Mouse (Mus musculus) megakaryocyte, embryonic 14.5 days (primary cell): ENCODE data around the gene Qrich1. TPM values are rescaled to one million over a fixed set of nuclear protein-coding genes. Genes with fewer than 3 reads are reported as not detected.

ENCODE experiments used
- H3K27me3 ChIP-seq: replicated peaks from 2 replicates; pipeline ENCODE3; 2012; ENCODE audit warnings: inconsistent platforms
- H3K36me3 ChIP-seq: replicated peaks from 2 replicates; pipeline ENCODE3; 2012; ENCODE audit warnings: low read length, inconsistent platforms, mixed read lengths
- H3K4me1 ChIP-seq: 2 replicates; pipeline ENCODE4 v1.6.1; 2012; ENCODE audit warnings: inconsistent platforms
- H3K4me3 ChIP-seq: replicated peaks from 2 replicates; pipeline ENCODE3; 2012; ENCODE audit warnings: moderate library complexity, mild to moderate bottlenecking, inconsistent platforms
- H3K9me3 ChIP-seq: 2 replicates; pipeline ENCODE4 v1.6.1; 2012; ENCODE audit warnings: inconsistent platforms
- FLI1 ChIP-seq: IDR thresholded peaks from 2 replicates; pipeline ENCODE4 v1.6.1; 2012; ENCODE audit warnings: low read length, inconsistent platforms, mixed read lengths
- GATA1 ChIP-seq: IDR thresholded peaks from 3 replicates; pipeline ENCODE4 v1.6.1; 2012; ENCODE audit warnings: mixed read lengths, low read length, inconsistent platforms, borderline replicate concordance
- polyA plus RNA-seq: library from polyadenylated mRNA; stranded (reverse); fragments of >175 nt; gene quantifications from 2 replicates; pipeline ENCODE4 v1.2.3, GENCODE M21; 2012; ENCODE audit warnings: low replicate concordance; ENCODE audit not compliant: insufficient read depth

Qrich1 gene
- polyA plus RNA-seq, 1 experiment: 22.0 TPM

DNA sequence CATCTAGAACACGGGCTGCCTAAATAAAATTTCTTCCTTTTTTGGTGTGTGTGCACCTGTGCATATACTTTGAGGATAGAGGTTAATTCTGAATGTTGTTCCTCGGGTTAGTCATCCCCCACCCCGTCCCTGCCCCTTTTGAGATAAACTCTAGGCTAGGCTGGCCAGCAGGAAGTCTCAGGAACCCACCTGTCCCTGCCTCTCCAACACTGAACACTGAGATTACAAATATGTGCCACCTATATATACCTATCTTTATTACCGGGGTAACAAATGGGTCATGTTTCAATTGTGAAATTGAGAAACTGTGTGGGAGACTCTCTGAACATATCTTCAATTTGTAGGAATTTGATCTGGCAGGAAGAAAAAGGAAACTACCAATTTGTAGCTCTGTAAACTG is 92.3 kb downstream of the Qrich1 start:
- peaks cover 4% of the 10 kb centered on the region; the same call in 1 of the 2 replicates for H3K4me1 ChIP-seq
- peaks cover 98% of the 10 kb centered on the region for H3K36me3 ChIP-seq
- TF ChIP-seq GATA1 (no peak), FLI1 (no peak)
- no peak overlapping the region for H3K4me3 ChIP-seq
- no peaks in the 10 kb centered on the region for H3K9me3 ChIP-seq
- H3K27me3 ChIP-seq: no peaks in the 10 kb centered on the region

Other genes starting within 250 kb of the Qrich1 start
- not detected in 2 replicates for gene Nicn1, start 226.4 kb upstream of the Qrich1 start, polyA plus RNA-seq
- gene Amt, start 220.0 kb upstream of the Qrich1 start, polyA plus RNA-seq: 1.9 TPM in 1 of 2 replicates, not detected in the other
- gene Rhoa, start 210.7 kb upstream of the Qrich1 start, polyA plus RNA-seq: 83.3 and 92.2 TPM in 2 replicates
- gene Tcta, start 210.6 kb upstream of the Qrich1 start, polyA plus RNA-seq: 5.1 and 6.8 TPM in 2 replicates
- 49.9 and 236 TPM in 2 replicates for gene Gpx1, start 177.9 kb upstream of the Qrich1 start, polyA plus RNA-seq
- 63.2 and 114 TPM in 2 replicates for gene Usp4, start 169.0 kb upstream of the Qrich1 start, polyA plus RNA-seq
- 0.30 TPM in 1 of 2 replicates, not detected in the other for gene 1700102P08Rik, start 124.0 kb upstream of the Qrich1 start, polyA plus RNA-seq
- not detected in 2 replicates for gene Ccdc36, start 88.3 kb upstream of the Qrich1 start, polyA plus RNA-seq
- gene BC048562, start 80.3 kb upstream of the Qrich1 start, polyA plus RNA-seq: not detected in 2 replicates
- 16.0 and 16.9 TPM in 2 replicates for gene Ccdc71, start 56.3 kb upstream of the Qrich1 start, polyA plus RNA-seq
- gene Klhdc8b, start 55.2 kb upstream of the Qrich1 start, polyA plus RNA-seq: 3.8 and 6.5 TPM in 2 replicates
- gene Lamb2, start 37.1 kb upstream of the Qrich1 start, polyA plus RNA-seq: 0.04 TPM in 1 of 2 replicates, not detected in the other
- gene Usp19, start 26.2 kb upstream of the Qrich1 start, polyA plus RNA-seq: 61.5 and 104 TPM in 2 replicates
- 6.5 and 33.3 TPM in 2 replicates for gene Qars, start 9.1 kb upstream of the Qrich1 start, polyA plus RNA-seq
- gene Impdh2, start 43.5 kb downstream of the Qrich1 start, polyA plus RNA-seq: 39.0 and 48.2 TPM in 2 replicates
- gene Ndufaf3, start 50.6 kb downstream of the Qrich1 start, polyA plus RNA-seq: 28.6 and 37.1 TPM in 2 replicates
- gene Dalrd3, start 53.1 kb downstream of the Qrich1 start, polyA plus RNA-seq: 65.8 and 158 TPM in 2 replicates
- 4.8 and 5.5 TPM in 2 replicates for gene Wdr6, start 61.9 kb downstream of the Qrich1 start, polyA plus RNA-seq
- 1.8 and 2.8 TPM in 2 replicates for gene P4htm, start 80.9 kb downstream of the Qrich1 start, polyA plus RNA-seq
- gene Arih2, start 132.6 kb downstream of the Qrich1 start, polyA plus RNA-seq: 33.3 and 103 TPM in 2 replicates
- gene Slc25a20, start 145.3 kb downstream of the Qrich1 start, polyA plus RNA-seq: 3.2 and 4.4 TPM in 2 replicates
- 1.6 and 2.8 TPM in 2 replicates for gene Prkar2a, start 172.5 kb downstream of the Qrich1 start, polyA plus RNA-seq